Mouse (Mus musculus): ENCODE results near the gene Haus7.

Gene Haus7

GRCm38 (mm10) chrX:73467446-73468241 is 8.8 kb upstream of the Haus7 start:
- in situ Hi-C loops (cut with MboI, MseI) = no loop called here

GRCm38 (mm10) chrX:73465483-73466186 is 6.8 kb upstream of the Haus7 start:
- in situ Hi-C loops (cut with MboI, MseI) = no loop called here

GRCm38 (mm10) chrX:73460792-73461191 is 1.9 kb upstream of the Haus7 start:
- in situ Hi-C loops (cut with MboI, MseI) = no loop called here

GRCm38 (mm10) chrX:73451949-73452348 is 6.9 kb downstream of the Haus7 start:
- in situ Hi-C loops (cut with MboI, MseI) = no loop called here

GRCm38 (mm10) chrX:73441428-73441827 is 17.4 kb downstream of the Haus7 start:
- in situ Hi-C loops (cut with MboI, MseI) = no loop called here

GRCm38 (mm10) chrX:73435252-73435651 is 23.6 kb downstream of the Haus7 start, which contains the start of gene Trex2:
Gene Trex2, minus strand, starts transcription at chrX:73435344.
- in situ Hi-C loops (cut with MboI, MseI) = no loop called here

- in situ Hi-C loops (cut with MboI, MseI) = loop anchor here (5.0 kb wide), 1 partner anchor 371 kb away; the partner anchor contains the start of gene Pnma3
Measured at GRCm38 (mm10) chrX:73432850-73433249, 26.0 kb downstream of the Haus7 start.

- in situ Hi-C loops (cut with MboI, MseI) = loop anchor here (5.0 kb wide), 1 partner anchor 368 kb away; the partner anchor contains the start of gene Pnma3
Measured at GRCm38 (mm10) chrX:73430036-73430435, 28.8 kb downstream of the Haus7 start.

- in situ Hi-C loops (cut with MboI, MseI) = no loop called here
Measured at GRCm38 (mm10) chrX:73412767-73413166, 46.1 kb downstream of the Haus7 start.

GRCm38 (mm10) chrX:73410880-73411517 is 47.8 kb downstream of the Haus7 start, which contains the start of gene Zfp92:
Gene Zfp92, plus strand, starts transcription at chrX:73411096.
- in situ Hi-C loops (cut with MboI, MseI) = no loop called here

GRCm38 (mm10) chrX:73401616-73402015 is 57.2 kb downstream of the Haus7 start:
- in situ Hi-C loops (cut with MboI, MseI) = no loop called here

GRCm38 (mm10) chrX:73400951-73401350 is 57.9 kb downstream of the Haus7 start:
- in situ Hi-C loops (cut with MboI, MseI) = no loop called here

- in situ Hi-C loops (cut with MboI, MseI) = loop anchor here (5.0 kb wide), 1 partner anchor 346 kb away; no protein-coding TSS in a partner anchor
Measured at GRCm38 (mm10) chrX:73398636-73399035, 60.2 kb downstream of the Haus7 start, which contains the start of gene Gm18336. Gene Gm18336, minus strand, starts transcription at chrX:73398736.

GRCm38 (mm10) chrX:73396446-73396845 is 62.4 kb downstream of the Haus7 start:
- in situ Hi-C loops (cut with MboI, MseI) = loop anchor here (5.0 kb wide), 1 partner anchor 344 kb away; no protein-coding TSS in a partner anchor

- in situ Hi-C loops (cut with MboI, MseI) = no loop called here
Measured at GRCm38 (mm10) chrX:73391481-73391880, 67.4 kb downstream of the Haus7 start.

All from regulatory T cell (primary cell).